Mouse (Mus musculus): Measurements from ENCODE around the gene Trmt61a.

GRCm38 (mm10) chr12:111688069-111688428 is 10.1 kb downstream of the Trmt61a start:
- TF ChIP-seq CTCF (IDR thresholded peaks at IDR 0.05; ENCODE audit: low read depth) (no peak), EP300 (IDR thresholded peaks at IDR 0.05; ENCODE audit: low read depth) (no peak)

Data from liver, postnatal 0 days (tissue).